In genomic region chr10:74680016-74680491, GRCm38 (mm10) we compare ENCODE assay signal across 10 mouse cellular contexts.
DNase-seq lines count a peak whose midpoint lies in the region; ATAC-seq lines count a peak whose summit lies in the region.
"Had no signal": no experiment of that assay in that cellular context is flagged by ENCODE, and none has a peak within 500 bp of the region (broad histone marks: within the 10 kb centered on the region; RNA-seq: fewer than 3 reads in every experiment).

No protein-coding gene starts in this region.

- no peak overlapping the region for H3K27ac ChIP-seq in hindbrain, embryonic 14.5 days
- H3K27ac ChIP-seq: limb, embryonic 15.5 days had no signal

- H3K4me3 ChIP-seq in hindbrain, embryonic 14.5 days (replicated peaks; ENCODE audit: low read length) = no peak overlapping the region
- H3K4me3 ChIP-seq: limb, embryonic 15.5 days; megakaryocyte, embryonic 14.5 days had no signal

- 71% methylated on average over 4 of the region's 4 CpGs for WGBS in hindbrain, embryonic 14.5 days

- H3K36me3 ChIP-seq in hindbrain, embryonic 14.5 days (replicated peaks; ENCODE audit: control insufficient read depth, insufficient read depth) = no peaks in the 10 kb centered on the region
- H3K36me3 ChIP-seq: limb, embryonic 15.5 days had no signal

- no peaks in the 10 kb centered on the region for H3K27me3 ChIP-seq in hindbrain, embryonic 14.5 days (ENCODE audit: control insufficient read depth, insufficient read depth, low read length)
- H3K27me3 ChIP-seq: limb, embryonic 15.5 days; megakaryocyte, embryonic 14.5 days had no signal

- H3K9ac ChIP-seq in hindbrain, embryonic 14.5 days = no peak overlapping the region
- H3K9ac ChIP-seq: limb, embryonic 15.5 days had no signal

- ATAC-seq in frontal cortex, adult (ENCODE audit: low TSS enrichment) = peak; percentile 74
- no peak for ATAC-seq in hindbrain, embryonic 14.5 days (ENCODE audit: low FRiP score)

- H3K4me1 ChIP-seq in hindbrain, embryonic 14.5 days (replicated peaks; ENCODE audit: control insufficient read depth, insufficient read depth, low read length) = no peaks in the 10 kb centered on the region
- H3K4me1 ChIP-seq: limb, embryonic 15.5 days; megakaryocyte, embryonic 14.5 days had no signal

- DNase-seq in frontal cortex, postnatal 10 days (ENCODE audit: low spot score in 2 of 2) = no peak
- peak; percentile 89 for DNase-seq in 3T3-L1 (ENCODE audit: low read depth, low spot score)
- peak; percentile 42 for DNase-seq in forelimb bud, embryonic 11.5 days (ENCODE audit: low read depth, low spot score)
- peak; percentile 15 for DNase-seq in layer of hippocampus, adult 9-10 months (ENCODE audit: low spot score)
- DNase-seq in hindbrain, embryonic 14.5 days (ENCODE audit: low spot score) = no peak
- DNase-seq in thymus, postnatal 4 days = no peak
- DNase-seq in thymus, postnatal 14 days = no peak

- no peak overlapping the region for H3K4me2 ChIP-seq in hindbrain, embryonic 14.5 days (replicated peaks)
- H3K4me2 ChIP-seq: limb, embryonic 15.5 days had no signal

- H3K9me3 ChIP-seq in hindbrain, embryonic 14.5 days (ENCODE audit: control insufficient read depth, low read length) = no peaks in the 10 kb centered on the region
- H3K9me3 ChIP-seq: limb, embryonic 15.5 days had no signal

Comparison
In these comparisons a context has a peak if more than half of its experiments do, and no peak if none do; other contexts are left out.
1. DNase-seq: peak in 3T3-L1 (single experiment), forelimb bud, embryonic 11.5 days (single experiment) and layer of hippocampus, adult 9-10 months (single experiment); none in frontal cortex, postnatal 10 days (0 of 2), hindbrain, embryonic 14.5 days (single experiment), thymus, postnatal 4 days (single experiment) and thymus, postnatal 14 days (single experiment).